Mouse (Mus musculus): ENCODE measurements around the gene Axdnd1. TPM values are rescaled to one million over a fixed set of nuclear protein-coding genes. Genes with fewer than 3 reads are reported as not detected.

The Axdnd1 gene
- polyA plus RNA-seq, 1 experiment from 2014 or later, result 0.13 TPM

DNA sequence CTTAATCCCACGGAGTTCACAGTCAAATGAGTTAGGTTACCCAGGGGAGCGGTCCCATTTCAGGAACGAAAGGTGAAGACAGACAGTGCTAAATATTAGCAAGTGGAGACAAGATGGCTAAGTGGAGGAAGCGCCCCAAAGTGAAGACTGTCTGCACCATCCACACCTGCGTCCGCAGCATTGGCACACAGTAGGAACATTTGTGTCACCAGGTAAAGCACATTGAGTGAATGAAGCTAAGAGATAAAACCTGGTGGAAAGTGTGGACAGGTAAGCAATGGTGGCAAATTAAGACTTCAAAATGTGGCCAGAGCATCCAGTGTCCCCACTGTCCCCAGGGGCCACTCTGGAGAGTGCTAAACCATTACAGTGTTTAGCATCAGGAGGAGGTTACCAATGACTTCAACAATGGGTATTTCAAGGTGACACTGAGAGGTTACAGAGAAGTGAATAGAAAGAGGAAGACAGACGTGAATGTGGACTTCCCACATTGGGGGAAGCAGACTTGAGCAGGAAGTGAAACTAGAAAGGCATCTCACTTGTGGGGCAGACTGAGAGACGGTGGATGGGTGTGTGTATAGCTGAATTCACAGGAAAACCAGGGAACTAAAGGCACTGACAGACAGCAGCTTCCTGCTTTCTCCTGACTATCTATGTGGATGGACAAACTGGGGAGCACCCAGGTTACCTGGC, 16.2 kb upstream of the Axdnd1 start:
- no peak overlapping the region for H3K4me2 ChIP-seq
- no peaks in the 10 kb centered on the region for H3K27me3 ChIP-seq (replicated peaks)
- 85% methylated on average over 8 of the region's 8 CpGs for WGBS
- H3K4me3 ChIP-seq, result no peak overlapping the region
- no peak overlapping the region for H3K27ac ChIP-seq (ENCODE audit: poor library complexity, severe bottlenecking)
- no peaks in the 10 kb centered on the region for H3K4me1 ChIP-seq (replicated peaks)
- no peak overlapping the region for H3K9ac ChIP-seq
- H3K36me3 ChIP-seq, result peaks cover 88% of the 10 kb centered on the region
- ATAC-seq (ENCODE audit: insufficient number of reproducible peaks, low FRiP score), result no peak
- no peaks in the 10 kb centered on the region for H3K9me3 ChIP-seq (replicated peaks)

- H3K4me3 ChIP-seq, result no peak overlapping the region
- no peaks in the 10 kb centered on the region for H3K9me3 ChIP-seq (replicated peaks)
- whole genome bisulfite sequencing, result 91% methylated on average over 3 of the region's 3 CpGs
- H3K27ac ChIP-seq (ENCODE audit: poor library complexity, severe bottlenecking), result no peak overlapping the region
- H3K4me2 ChIP-seq, result no peak overlapping the region
- H3K36me3 ChIP-seq, result peaks cover 85% of the 10 kb centered on the region
- H3K4me1 ChIP-seq (replicated peaks), result no peaks in the 10 kb centered on the region
- no peaks in the 10 kb centered on the region for H3K27me3 ChIP-seq (replicated peaks)
- no peak overlapping the region for H3K9ac ChIP-seq
- no peak for ATAC-seq (ENCODE audit: insufficient number of reproducible peaks, low FRiP score)
Observed at GRCm38 (mm10) chr1:156433497-156433896, 12.5 kb upstream of the Axdnd1 start.

DNA sequence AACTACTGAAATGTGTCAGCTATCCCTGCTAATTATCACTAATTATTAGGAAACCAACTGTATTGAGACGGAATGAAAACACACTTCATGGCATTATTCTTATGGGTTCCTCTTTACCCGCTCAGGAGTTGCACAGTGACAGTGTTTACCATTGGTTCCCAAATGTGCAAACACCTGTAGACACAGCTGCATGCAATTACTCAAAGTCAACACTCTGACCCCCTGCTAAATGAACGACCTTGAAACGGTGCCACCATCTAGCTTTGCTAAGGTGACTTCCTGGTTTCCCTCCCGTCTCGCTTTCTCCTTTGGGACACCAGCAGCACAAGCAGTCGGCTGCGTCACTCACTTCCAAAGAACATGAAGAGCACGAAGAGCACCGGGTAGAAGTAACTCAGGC, 11.5 kb upstream of the Axdnd1 start:
- 86% methylated on average over 10 of the region's 10 CpGs for WGBS
- no peaks in the 10 kb centered on the region for H3K9me3 ChIP-seq (replicated peaks)
- ATAC-seq (ENCODE audit: insufficient number of reproducible peaks, low FRiP score), result no peak
- H3K4me1 ChIP-seq (replicated peaks), result no peaks in the 10 kb centered on the region
- H3K4me3 ChIP-seq, result no peak overlapping the region
- no peak overlapping the region for H3K4me2 ChIP-seq
- H3K9ac ChIP-seq, result no peak overlapping the region
- H3K27me3 ChIP-seq (replicated peaks), result no peaks in the 10 kb centered on the region
- H3K36me3 ChIP-seq, result peaks cover 75% of the 10 kb centered on the region
- H3K27ac ChIP-seq (ENCODE audit: poor library complexity, severe bottlenecking), result no peak overlapping the region

DNA sequence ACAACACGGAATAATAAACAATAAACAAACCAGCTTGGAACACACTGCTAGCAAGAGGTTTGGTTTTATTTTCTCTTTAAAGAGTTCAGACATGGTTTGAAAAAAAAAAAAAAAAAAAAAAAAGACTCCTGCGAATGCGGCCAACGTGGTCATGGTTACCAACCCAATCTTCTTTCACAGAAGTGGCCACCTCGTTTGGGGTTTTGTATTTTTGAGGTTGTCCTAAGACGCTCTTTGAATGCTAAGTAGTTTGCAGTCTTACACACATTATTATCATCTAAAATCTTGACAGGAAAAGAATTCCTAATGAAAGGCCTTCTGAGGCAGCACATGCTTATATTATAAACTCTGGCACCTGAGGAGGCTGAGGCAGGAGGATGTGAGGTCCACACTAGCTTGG, 7.5 kb upstream of the Axdnd1 start:
- H3K4me3 ChIP-seq, result no peak overlapping the region
- no peaks in the 10 kb centered on the region for H3K9me3 ChIP-seq (replicated peaks)
- H3K9ac ChIP-seq, result no peak overlapping the region
- H3K4me1 ChIP-seq (replicated peaks), result no peaks in the 10 kb centered on the region
- no peak overlapping the region for H3K4me2 ChIP-seq
- peaks cover 46% of the 10 kb centered on the region for H3K36me3 ChIP-seq
- ATAC-seq (ENCODE audit: insufficient number of reproducible peaks, low FRiP score), result no peak
- H3K27me3 ChIP-seq (replicated peaks), result no peaks in the 10 kb centered on the region
- 91% methylated on average over 6 of the region's 6 CpGs for WGBS
- no peak overlapping the region for H3K27ac ChIP-seq (ENCODE audit: poor library complexity, severe bottlenecking)

GRCm38 (mm10) chr1:156425746-156426145, 4.8 kb upstream of the Axdnd1 start:
- no peaks in the 10 kb centered on the region for H3K27me3 ChIP-seq (replicated peaks)

GRCm38 (mm10) chr1:156424054-156424453, 3.1 kb upstream of the Axdnd1 start:
- Histone ChIP-seq H3K36me3 (peaks cover 13% of the 10 kb centered on the region), H3K27me3 (replicated peaks) (no peaks in the 10 kb centered on the region), H3K4me1 (replicated peaks) (no peaks in the 10 kb centered on the region), H3K4me3 (no peak overlapping the region), H3K4me2 (no peak overlapping the region), H3K9ac (no peak overlapping the region), H3K9me3 (replicated peaks) (no peaks in the 10 kb centered on the region), H3K27ac (ENCODE audit: poor library complexity, severe bottlenecking) (no peak overlapping the region)
- 79% methylated on average over 3 of the region's 3 CpGs for WGBS
- no peak for ATAC-seq (ENCODE audit: insufficient number of reproducible peaks, low FRiP score)

More at GRCm38 (mm10) chr1:156425746-156426145, 4.8 kb upstream of the Axdnd1 start:
- Histone ChIP-seq H3K4me1 (replicated peaks) (no peaks in the 10 kb centered on the region), H3K36me3 (peaks cover 22% of the 10 kb centered on the region), H3K27ac (ENCODE audit: poor library complexity, severe bottlenecking) (no peak overlapping the region), H3K4me2 (no peak overlapping the region), H3K9me3 (replicated peaks) (no peaks in the 10 kb centered on the region), H3K4me3 (no peak overlapping the region), H3K9ac (no peak overlapping the region)
- ATAC-seq (ENCODE audit: insufficient number of reproducible peaks, low FRiP score), result no peak
- whole genome bisulfite sequencing, result 84% methylated on average over 4 of the region's 4 CpGs

DNA sequence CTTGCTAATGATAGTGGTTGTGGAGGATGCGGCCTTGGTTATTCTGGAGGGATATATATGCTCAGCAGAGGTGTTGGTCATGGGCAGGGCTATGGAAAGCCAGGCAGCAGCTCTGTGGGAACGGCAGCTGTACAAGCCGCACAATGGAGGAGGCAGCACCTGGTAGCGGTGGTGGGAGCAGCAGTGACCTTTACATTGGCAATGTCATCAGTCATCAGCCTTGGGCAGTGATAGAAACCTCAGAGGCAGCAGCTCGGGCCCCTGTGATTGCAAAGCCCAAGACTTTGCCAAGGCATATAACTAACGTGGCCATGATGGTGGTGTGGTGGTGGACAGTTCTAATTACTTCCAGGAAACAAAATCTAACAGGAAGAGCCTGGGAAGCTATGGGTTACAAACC, 2.5 kb upstream of the Axdnd1 start:
- Histone ChIP-seq H3K27me3 (replicated peaks) (no peaks in the 10 kb centered on the region), H3K36me3 (peaks cover 8% of the 10 kb centered on the region), H3K4me1 (replicated peaks) (no peaks in the 10 kb centered on the region), H3K27ac (ENCODE audit: poor library complexity, severe bottlenecking) (no peak overlapping the region), H3K9me3 (replicated peaks) (no peaks in the 10 kb centered on the region), H3K4me2 (no peak overlapping the region), H3K4me3 (no peak overlapping the region), H3K9ac (no peak overlapping the region)
- 79% methylated on average over 6 of the region's 6 CpGs for WGBS
- no peak for ATAC-seq (ENCODE audit: insufficient number of reproducible peaks, low FRiP score)

GRCm38 (mm10) chr1:156422856-156423255, 1.9 kb upstream of the Axdnd1 start:
- Histone ChIP-seq H3K4me2 (no peak overlapping the region), H3K27me3 (replicated peaks) (no peaks in the 10 kb centered on the region), H3K36me3 (peaks cover 8% of the 10 kb centered on the region; the same call in 1 of the 2 replicates), H3K9me3 (replicated peaks) (no peaks in the 10 kb centered on the region), H3K27ac (ENCODE audit: poor library complexity, severe bottlenecking) (no peak overlapping the region), H3K4me3 (no peak overlapping the region), H3K9ac (no peak overlapping the region), H3K4me1 (replicated peaks) (no peaks in the 10 kb centered on the region)
- 67% methylated on average over 6 of the region's 6 CpGs for WGBS
- no peak for ATAC-seq (ENCODE audit: insufficient number of reproducible peaks, low FRiP score)

GRCm38 (mm10) chr1:156418170-156418569, 2.8 kb downstream of the Axdnd1 start:
- H3K36me3 ChIP-seq, result no peaks in the 10 kb centered on the region
- H3K9ac ChIP-seq, result no peak overlapping the region
- no peak overlapping the region for H3K4me2 ChIP-seq
- no peaks in the 10 kb centered on the region for H3K27me3 ChIP-seq (replicated peaks)
- 67% methylated on average over 4 of the region's 4 CpGs for WGBS
- no peak overlapping the region for H3K4me3 ChIP-seq
- H3K27ac ChIP-seq (ENCODE audit: poor library complexity, severe bottlenecking), result no peak overlapping the region
- no peaks in the 10 kb centered on the region for H3K4me1 ChIP-seq (replicated peaks)
- peaks cover 6% of the 10 kb centered on the region; the same call in 1 of the 2 replicates for H3K9me3 ChIP-seq (replicated peaks)
- ATAC-seq (ENCODE audit: insufficient number of reproducible peaks, low FRiP score), result no peak

DNA sequence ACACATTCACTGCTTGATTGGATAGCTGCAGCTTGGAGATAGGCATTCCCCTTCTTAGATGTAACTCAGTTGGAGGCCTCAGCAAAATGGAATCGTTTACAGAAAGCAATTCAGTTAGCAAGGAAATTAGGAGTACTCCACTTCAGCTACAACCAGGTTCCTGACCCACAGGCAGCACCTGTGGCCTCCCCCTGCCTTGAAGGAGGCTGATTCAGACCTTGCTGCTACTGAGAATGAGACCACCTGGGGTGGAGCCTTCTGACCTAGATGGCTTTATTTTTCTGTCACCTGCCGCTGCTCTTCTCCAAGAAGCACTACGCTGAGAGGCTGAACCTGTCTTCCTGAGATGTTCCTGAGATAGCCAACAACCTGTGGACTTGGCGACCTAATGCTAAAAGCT, 12.4 kb downstream of the Axdnd1 start:
- no peaks in the 10 kb centered on the region for H3K36me3 ChIP-seq
- 0 out of 2 replicates have a peak, but pooled peaks cover 5% of the 10 kb centered on the region for H3K4me1 ChIP-seq (replicated peaks)
- H3K9ac ChIP-seq, result no peak overlapping the region
- no peak overlapping the region for H3K4me2 ChIP-seq
- 59% methylated on average over 4 of the region's 4 CpGs for WGBS
- peaks cover 3% of the 10 kb centered on the region; the same call in 1 of the 2 replicates for H3K9me3 ChIP-seq (replicated peaks)
- no peak overlapping the region for H3K27ac ChIP-seq (ENCODE audit: poor library complexity, severe bottlenecking)
- no peaks in the 10 kb centered on the region for H3K27me3 ChIP-seq (replicated peaks)
- no peak for ATAC-seq (ENCODE audit: insufficient number of reproducible peaks, low FRiP score)
- no peak overlapping the region for H3K4me3 ChIP-seq

GRCm38 (mm10) chr1:156408004-156408403, 13.0 kb downstream of the Axdnd1 start:
- no peak for ATAC-seq (ENCODE audit: insufficient number of reproducible peaks, low FRiP score)

DNA sequence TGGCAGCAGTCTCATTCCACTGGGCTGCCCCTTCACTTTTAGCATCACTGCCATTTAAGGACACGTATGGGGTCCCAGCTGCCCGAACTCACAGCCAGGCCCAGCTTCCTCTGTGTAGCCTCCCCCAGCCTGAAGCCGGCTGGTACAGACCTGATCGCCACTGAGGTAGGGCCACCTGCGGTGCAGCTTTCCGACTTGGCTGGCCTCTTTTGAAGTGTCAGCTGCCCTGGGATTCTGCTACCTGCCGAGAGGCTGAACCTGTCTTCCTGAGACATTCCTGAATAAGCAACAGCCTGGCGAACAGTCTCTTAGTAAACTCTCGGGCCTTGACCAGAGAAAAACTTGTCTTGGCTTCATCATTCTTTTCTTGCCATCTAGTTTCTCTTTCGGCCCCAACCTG, 17.7 kb downstream of the Axdnd1 start:
- Histone ChIP-seq H3K27me3 (replicated peaks) (no peaks in the 10 kb centered on the region), H3K4me3 (no peak overlapping the region), H3K27ac (ENCODE audit: poor library complexity, severe bottlenecking) (no peak overlapping the region), H3K4me2 (no peak overlapping the region), H3K36me3 (no peaks in the 10 kb centered on the region), H3K9me3 (replicated peaks) (peaks cover 8% of the 10 kb centered on the region; the same call in 1 of the 2 replicates), H3K4me1 (replicated peaks) (0 out of 2 replicates have a peak, but pooled peaks cover 3% of the 10 kb centered on the region), H3K9ac (no peak overlapping the region)
- WGBS, result 52% methylated on average over 10 of the region's 10 CpGs
- no peak for ATAC-seq (ENCODE audit: insufficient number of reproducible peaks, low FRiP score)

More at GRCm38 (mm10) chr1:156408004-156408403, 13.0 kb downstream of the Axdnd1 start:
- Histone ChIP-seq H3K9ac (no peak overlapping the region), H3K27me3 (replicated peaks) (no peaks in the 10 kb centered on the region), H3K36me3 (no peaks in the 10 kb centered on the region), H3K4me1 (replicated peaks) (0 out of 2 replicates have a peak, but pooled peaks cover 5% of the 10 kb centered on the region), H3K9me3 (replicated peaks) (peaks cover 3% of the 10 kb centered on the region; the same call in 1 of the 2 replicates), H3K4me2 (no peak overlapping the region), H3K4me3 (no peak overlapping the region), H3K27ac (ENCODE audit: poor library complexity, severe bottlenecking) (no peak overlapping the region)
- WGBS, result 30% methylated on average over 3 of the region's 3 CpGs
